Mouse (Mus musculus) myocyte (in vitro differentiated cells): ENCODE data around the gene Arel1. TPM values are rescaled to one million over a fixed set of nuclear protein-coding genes. Genes with fewer than 3 reads are reported as not detected.

Source experiments
- H3K27me3 ChIP-seq: one replicate; pipeline ENCODE4 v1.6.1; 2011; ENCODE audit not compliant: control insufficient read depth, insufficient read depth, insufficient read length
- H3K36me3 ChIP-seq: one replicate; pipeline ENCODE4 v1.6.1; 2011; ENCODE audit not compliant: control insufficient read depth, insufficient read depth
- H3K4me2 ChIP-seq: one replicate; pipeline ENCODE4 v1.6.1; 2011; ENCODE audit warnings: low read depth, control low read depth
- H3K4me3 ChIP-seq: one replicate; pipeline ENCODE4 v1.5.1; 2011; ENCODE audit warnings: mild to moderate bottlenecking, control low read depth, moderate library complexity
- H3K79me2 ChIP-seq: one replicate; pipeline ENCODE4 v1.6.1; 2011; ENCODE audit not compliant: control insufficient read depth, insufficient read depth
- H3ac ChIP-seq: one replicate; pipeline ENCODE4 v1.6.1; 2011; ENCODE audit not compliant: control insufficient read depth, insufficient read length
- CEBPB ChIP-seq: IDR thresholded peaks from 2 replicates; pipeline ENCODE4 v1.6.1; 2011; ENCODE audit warnings: mild to moderate bottlenecking, moderate library complexity; ENCODE audit not compliant: poor library complexity, insufficient read depth, severe bottlenecking
- E2F4 ChIP-seq: IDR thresholded peaks from one replicate; pipeline ENCODE4 v1.6.1; 2011; ENCODE audit warnings: mild to moderate bottlenecking, control low read depth, moderate library complexity; ENCODE audit not compliant: insufficient read depth
- MAX ChIP-seq: IDR thresholded peaks from one replicate; pipeline ENCODE4 v1.6.1; 2011; ENCODE audit warnings: low read depth, mild to moderate bottlenecking, control low read depth
- MYOD1 ChIP-seq, 3 experiments: IDR thresholded peaks; one replicate each; pipeline ENCODE4 v1.6.1; 2011; ENCODE audit warnings: control low read depth in 2 of 3, low read depth in 2 of 3, mild to moderate bottlenecking in 2 of 3, moderate library complexity in 1 of 3; ENCODE audit not compliant: insufficient read length in 2 of 3, control insufficient read depth in 1 of 3
- MYOG ChIP-seq, 3 experiments: IDR thresholded peaks; one replicate each; pipeline ENCODE4 v1.6.1; 2011; ENCODE audit warnings: control low read depth in 2 of 3, low read depth in 2 of 3, mild to moderate bottlenecking in 2 of 3; ENCODE audit not compliant: insufficient read length in 2 of 3, control insufficient read depth in 1 of 3, insufficient read depth in 1 of 3
- POLR2A ChIP-seq: IDR thresholded peaks from one replicate; pipeline ENCODE4 v1.6.1; 2011; ENCODE audit warnings: low read depth, mild to moderate bottlenecking, control low read depth, moderate library complexity; ENCODE audit not compliant: insufficient read length
- POLR2AphosphoS2 ChIP-seq: IDR thresholded peaks from one replicate; pipeline ENCODE4 v1.6.1; 2011; ENCODE audit warnings: low read depth, control low read depth; ENCODE audit not compliant: insufficient read length
- REST ChIP-seq: IDR thresholded peaks from one replicate; pipeline ENCODE4 v1.6.1; 2011; ENCODE audit warnings: mild to moderate bottlenecking, control low read depth, moderate library complexity; ENCODE audit not compliant: insufficient read depth, insufficient read length
- SRF ChIP-seq: IDR thresholded peaks from one replicate; pipeline ENCODE4 v1.6.1; 2011; ENCODE audit warnings: low read depth; ENCODE audit not compliant: control insufficient read depth, insufficient read length
- TCF12 ChIP-seq: IDR thresholded peaks from one replicate; pipeline ENCODE4 v1.6.1; 2011; ENCODE audit warnings: mild to moderate bottlenecking, control low read depth; ENCODE audit not compliant: poor library complexity, insufficient read depth, severe bottlenecking
- TCF3 ChIP-seq: IDR thresholded peaks from one replicate; pipeline ENCODE4 v1.6.1; 2011; ENCODE audit warnings: low read depth, control low read depth; ENCODE audit not compliant: insufficient read length
- USF1 ChIP-seq: IDR thresholded peaks from one replicate; pipeline ENCODE4 v1.6.1; 2011; ENCODE audit warnings: low read depth, mild to moderate bottlenecking, control low read depth, moderate library complexity
- polyA plus RNA-seq: library from polyadenylated mRNA; unstranded; fragments of >200 nt; fragmentation: generic; extraction: Trizol; gene quantifications from one replicate; pipeline ENCODE4 v1.2.1, GENCODE M21; 2012; ENCODE audit warnings: missing spikeins

Gene Arel1
- polyA plus RNA-seq, 1 experiment: 17.4 TPM

- H3K79me2 ChIP-seq: no peaks in the 10 kb centered on the region
- H3K4me3 ChIP-seq: no peak overlapping the region
- H3K27me3 ChIP-seq: no peaks in the 10 kb centered on the region
- H3K36me3 ChIP-seq: peaks cover 7% of the 10 kb centered on the region
- H3ac ChIP-seq: no peak overlapping the region
- peak overlapping the region; percentile 32 for H3K4me2 ChIP-seq
- no peak for TF ChIP-seq E2F4
- TF ChIP-seq POLR2AphosphoS2: no peak
- TF ChIP-seq TCF12: no peak
- TF ChIP-seq USF1: no peak
- no peak for TF ChIP-seq REST
- TF ChIP-seq SRF: no peak
- TF ChIP-seq MYOG (IDR thresholded peaks at IDR 0.05; ENCODE audit: control insufficient read depth in 1 of 3, insufficient read depth in 1 of 3, insufficient read length in 2 of 3, low read depth in 2 of 3): peak in 1 of 3 experiments; percentile 44
- TF ChIP-seq TCF3: no peak
- peak in 2 of 3 experiments; percentile 70 to 72 for TF ChIP-seq MYOD1 (IDR thresholded peaks at IDR 0.05; ENCODE audit: control insufficient read depth in 1 of 3, insufficient read length in 2 of 3, low read depth in 2 of 3)
Measured at GRCm38 (mm10) chr12:84958794-84959356, 11.8 kb downstream of the Arel1 start.

- H3K4me2 ChIP-seq: no peak overlapping the region
- H3K79me2 ChIP-seq: no peaks in the 10 kb centered on the region
- H3K27me3 ChIP-seq: no peaks in the 10 kb centered on the region
- no peak overlapping the region for H3K4me3 ChIP-seq
- H3ac ChIP-seq: no peak overlapping the region
- TF ChIP-seq MYOG (IDR thresholded peaks at IDR 0.05; ENCODE audit: control insufficient read depth in 1 of 3, insufficient read depth in 1 of 3, insufficient read length in 2 of 3, low read depth in 2 of 3): no peak
- TF ChIP-seq CEBPB: no peak
- no peak for TF ChIP-seq POLR2A
- no peak for TF ChIP-seq TCF12
- H3K36me3 ChIP-seq: peaks cover 7% of the 10 kb centered on the region
Measured at GRCm38 (mm10) chr12:84956317-84956716, 14.4 kb downstream of the Arel1 start.

GRCm38 (mm10) chr12:84952351-84952750 lies 18.3 kb downstream of the Arel1 start:
- Histone ChIP-seq H3K4me2 (no peak overlapping the region), H3K79me2 (no peaks in the 10 kb centered on the region), H3K4me3 (no peak overlapping the region), H3ac (no peak overlapping the region), H3K36me3 (peaks cover 38% of the 10 kb centered on the region), H3K27me3 (no peaks in the 10 kb centered on the region)
- no peak for TF ChIP-seq MYOD1 (IDR thresholded peaks at IDR 0.05; ENCODE audit: control insufficient read depth in 1 of 3, insufficient read length in 2 of 3, low read depth in 2 of 3)
- TF ChIP-seq CEBPB: no peak
- no peak for TF ChIP-seq SRF
- no peak for TF ChIP-seq REST
- TF ChIP-seq TCF12: no peak
- TF ChIP-seq TCF3: no peak
- TF ChIP-seq MYOG (IDR thresholded peaks at IDR 0.05; ENCODE audit: control insufficient read depth in 1 of 3, insufficient read depth in 1 of 3, insufficient read length in 2 of 3, low read depth in 2 of 3): no peak
- no peak for TF ChIP-seq POLR2A
- no peak for TF ChIP-seq USF1
- TF ChIP-seq MAX: no peak
- no peak for TF ChIP-seq E2F4
- TF ChIP-seq POLR2AphosphoS2: no peak

- H3K4me3 ChIP-seq: no peak overlapping the region
- no peak overlapping the region for H3K4me2 ChIP-seq
- H3K36me3 ChIP-seq: peaks cover 43% of the 10 kb centered on the region
- no peaks in the 10 kb centered on the region for H3K27me3 ChIP-seq
- no peaks in the 10 kb centered on the region for H3K79me2 ChIP-seq
- no peak overlapping the region for H3ac ChIP-seq
- no peak for TF ChIP-seq E2F4
- no peak for TF ChIP-seq MYOD1 (IDR thresholded peaks at IDR 0.05; ENCODE audit: control insufficient read depth in 1 of 3, insufficient read length in 2 of 3, low read depth in 2 of 3)
- no peak for TF ChIP-seq POLR2AphosphoS2
- no peak for TF ChIP-seq REST
- TF ChIP-seq MYOG (IDR thresholded peaks at IDR 0.05; ENCODE audit: control insufficient read depth in 1 of 3, insufficient read depth in 1 of 3, insufficient read length in 2 of 3, low read depth in 2 of 3): no peak
- TF ChIP-seq TCF3: no peak
- TF ChIP-seq MAX: no peak
- TF ChIP-seq TCF12: no peak
- TF ChIP-seq CEBPB: no peak
- TF ChIP-seq USF1: no peak
Measured at GRCm38 (mm10) chr12:84951531-84951930, 19.2 kb downstream of the Arel1 start.

GRCm38 (mm10) chr12:84950763-84951162 lies 19.9 kb downstream of the Arel1 start:
- TF ChIP-seq POLR2A (no peak), POLR2AphosphoS2 (no peak), MYOD1 (IDR thresholded peaks at IDR 0.05; ENCODE audit: control insufficient read depth in 1 of 3, insufficient read length in 2 of 3, low read depth in 2 of 3) (no peak), TCF3 (no peak), E2F4 (no peak), CEBPB (no peak), REST (no peak), USF1 (no peak), MYOG (IDR thresholded peaks at IDR 0.05; ENCODE audit: control insufficient read depth in 1 of 3, insufficient read depth in 1 of 3, insufficient read length in 2 of 3, low read depth in 2 of 3) (no peak), SRF (no peak)
- no peak overlapping the region for H3K4me2 ChIP-seq
- H3K27me3 ChIP-seq: no peaks in the 10 kb centered on the region
- H3K79me2 ChIP-seq: no peaks in the 10 kb centered on the region
- peaks cover 46% of the 10 kb centered on the region for H3K36me3 ChIP-seq
- no peak overlapping the region for H3ac ChIP-seq
- H3K4me3 ChIP-seq: no peak overlapping the region
